21 mouse cellular contexts compared by ENCODE assay signal in genomic region chr5:114719928-114720270, GRCm38 (mm10).
"Had no signal": no experiment of that assay in that cellular context is flagged by ENCODE, and none has a peak within 500 bp of the region (broad histone marks: within the 10 kb centered on the region; RNA-seq: fewer than 3 reads in every experiment).

No protein-coding gene starts in this region.

- DNase-seq: kidney, postnatal 36 days; left cerebral cortex, postnatal 4 days; lung, adult 18-20 months; lung, postnatal 10 days; lung, postnatal 36 days; retina, postnatal 1 day; right cerebral cortex, postnatal 25 days; spleen, adult 18-20 months; thymus, postnatal 25 days had no signal

- ATAC-seq: midbrain, embryonic 13.5 days; midbrain, embryonic 16.5 days had no signal

- H3K4me1 ChIP-seq: limb, embryonic 12.5 days; limb, embryonic 15.5 days; lung, embryonic 15.5 days; midbrain, embryonic 10.5 days; midbrain, embryonic 13.5 days; stomach, embryonic 15.5 days had no signal

- H3K27me3 ChIP-seq: limb, embryonic 12.5 days; limb, embryonic 15.5 days; liver, embryonic 15.5 days; lung, embryonic 15.5 days; megakaryocyte, embryonic 14.5 days; midbrain, embryonic 13.5 days; neural tube, embryonic 13.5 days; stomach, embryonic 15.5 days had no signal

- H3K4me3 ChIP-seq: limb, embryonic 12.5 days; limb, embryonic 15.5 days; liver, embryonic 15.5 days; lung, embryonic 15.5 days; megakaryocyte, embryonic 14.5 days; midbrain, embryonic 10.5 days; midbrain, embryonic 13.5 days; myocyte; neural tube, embryonic 13.5 days; stomach, embryonic 15.5 days had no signal

- H3K9me3 ChIP-seq: limb, embryonic 15.5 days; liver, embryonic 15.5 days; lung, embryonic 15.5 days; midbrain, embryonic 13.5 days; neural tube, embryonic 13.5 days; stomach, embryonic 15.5 days had no signal

- H3K9ac ChIP-seq: limb, embryonic 12.5 days; limb, embryonic 15.5 days; liver, embryonic 15.5 days; lung, embryonic 15.5 days; midbrain, embryonic 13.5 days; neural tube, embryonic 13.5 days; stomach, embryonic 15.5 days had no signal

- H3K27ac ChIP-seq: limb, embryonic 12.5 days; limb, embryonic 15.5 days; liver, embryonic 15.5 days; lung, embryonic 15.5 days; midbrain, embryonic 10.5 days; midbrain, embryonic 13.5 days; neural tube, embryonic 13.5 days; stomach, embryonic 15.5 days had no signal

- H3K4me2 ChIP-seq: limb, embryonic 12.5 days; limb, embryonic 15.5 days; liver, embryonic 11.5 days; liver, embryonic 15.5 days; lung, embryonic 15.5 days; midbrain, embryonic 13.5 days; neural tube, embryonic 13.5 days; stomach, embryonic 15.5 days had no signal
